Mouse (Mus musculus): ENCODE data around the gene Clec3b. TPM values are rescaled to one million over a fixed set of nuclear protein-coding genes. Genes with fewer than 3 reads are reported as not detected.

Gene Clec3b
- polyA plus RNA-seq, 1 experiment: not detected

DNA sequence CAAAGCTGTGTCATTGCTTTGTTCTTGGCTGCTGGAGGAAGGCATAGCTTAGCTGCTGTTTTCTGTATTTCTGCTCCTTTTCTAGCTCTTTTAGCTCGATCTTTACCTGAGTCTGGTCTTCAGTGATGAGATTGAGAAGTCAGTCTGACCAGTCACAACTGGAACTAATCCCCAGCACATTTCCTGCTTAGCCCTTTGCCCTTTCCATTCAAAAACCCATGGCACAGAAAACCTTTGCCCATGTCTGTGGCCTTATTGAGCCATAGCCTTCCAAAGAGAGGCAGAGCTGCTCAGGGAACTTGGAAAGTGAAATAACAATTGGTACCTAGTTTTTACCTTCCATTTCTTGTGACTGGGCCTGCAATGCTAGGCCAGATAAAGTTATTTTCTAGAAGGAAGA is 35.2 kb upstream of the Clec3b start:
- TF ChIP-seq CTCF (IDR thresholded peaks at IDR 0.05; ENCODE audit: insufficient read depth, low read depth, low read length): no peak
- no peak for TF ChIP-seq POLR2A (IDR thresholded peaks at IDR 0.05; ENCODE audit: insufficient read depth, low read depth, low read length)
- WGBS: 95% methylated on average over 1 of the region's 1 CpGs
- peaks cover 3% of the 10 kb centered on the region; the same call in 1 of the 2 replicates for H3K4me1 ChIP-seq (ENCODE audit: control insufficient read depth, insufficient read depth, low read length)
- no peak overlapping the region for H3K4me3 ChIP-seq (ENCODE audit: insufficient read depth, low read depth, low read length)
- no peak overlapping the region for H3K27ac ChIP-seq (ENCODE audit: insufficient read depth, low read depth, low read length)

DNA sequence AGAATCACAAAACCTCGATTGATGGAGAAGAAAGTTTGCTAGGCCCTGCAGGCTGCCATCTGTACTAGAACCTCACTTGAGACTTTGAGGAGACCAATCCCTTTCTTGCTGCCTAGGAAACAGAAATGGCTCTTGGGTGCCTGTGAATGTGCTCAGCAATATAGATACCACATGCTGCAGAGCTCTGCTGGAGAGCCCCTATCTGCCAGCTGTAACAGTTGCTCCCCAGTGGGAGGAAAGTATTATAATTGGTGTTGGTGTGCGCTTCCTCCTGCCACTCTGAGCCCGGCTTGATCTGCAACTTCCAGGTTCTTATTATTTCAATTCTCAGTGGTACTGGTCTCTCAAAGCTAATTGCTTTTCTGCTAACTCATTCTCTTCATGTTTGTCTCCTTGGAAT is 27.7 kb upstream of the Clec3b start:
- Histone ChIP-seq H3K27ac (ENCODE audit: insufficient read depth, low read depth, low read length) (no peak overlapping the region), H3K4me3 (ENCODE audit: insufficient read depth, low read depth, low read length) (no peak overlapping the region), H3K4me1 (ENCODE audit: control insufficient read depth, insufficient read depth, low read length) (no peaks in the 10 kb centered on the region)
- 69% methylated on average over 3 of the region's 3 CpGs for WGBS
- TF ChIP-seq POLR2A (IDR thresholded peaks at IDR 0.05; ENCODE audit: insufficient read depth, low read depth, low read length) (no peak), CTCF (IDR thresholded peaks at IDR 0.05; ENCODE audit: insufficient read depth, low read depth, low read length) (no peak)

DNA sequence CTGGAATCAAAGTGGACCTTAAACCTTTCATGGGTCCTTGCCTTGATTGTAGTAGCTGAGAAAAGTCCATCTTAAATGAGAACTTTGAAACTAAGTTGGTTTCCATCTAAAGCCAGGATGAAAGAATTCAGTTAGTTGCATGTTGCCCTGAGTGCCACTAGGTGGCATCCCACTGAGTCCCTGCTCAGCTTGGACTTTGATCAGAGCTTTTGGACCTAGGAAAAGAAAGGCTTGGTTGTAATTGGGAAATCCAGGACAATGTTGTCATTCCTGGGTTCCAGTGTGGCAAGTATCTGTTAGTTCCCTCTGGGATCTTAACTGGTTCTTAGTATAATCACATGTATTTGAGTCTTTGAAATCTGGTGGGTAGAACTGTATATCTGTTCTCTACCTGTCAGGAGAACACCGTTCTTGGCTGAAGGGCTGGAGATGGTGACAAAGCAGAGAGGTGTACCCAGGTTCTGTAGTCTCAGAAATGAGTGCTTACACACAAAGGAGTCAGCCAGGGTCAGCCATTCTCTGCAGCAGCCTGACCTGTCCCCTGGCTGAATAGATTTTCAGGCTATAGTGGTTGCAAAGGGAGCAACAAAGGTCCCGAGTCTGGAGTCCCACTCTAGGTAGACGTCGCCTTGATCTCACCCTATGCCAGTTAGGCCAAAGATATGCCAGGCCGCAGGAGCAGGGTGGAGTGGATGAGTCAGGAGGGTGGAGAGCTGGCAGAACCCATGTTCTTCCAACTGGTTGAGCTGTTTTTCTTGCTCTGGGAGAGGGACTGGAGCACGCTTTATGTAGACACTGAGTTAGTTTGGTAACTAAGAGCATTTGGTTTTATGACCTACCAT is 27.0 kb upstream of the Clec3b start:
- WGBS: 83% methylated on average over 6 of the region's 6 CpGs
- Histone ChIP-seq H3K4me1 (ENCODE audit: control insufficient read depth, insufficient read depth, low read length) (no peaks in the 10 kb centered on the region), H3K27ac (ENCODE audit: insufficient read depth, low read depth, low read length) (no peak overlapping the region), H3K4me3 (ENCODE audit: insufficient read depth, low read depth, low read length) (no peak overlapping the region)
- TF ChIP-seq POLR2A (IDR thresholded peaks at IDR 0.05; ENCODE audit: insufficient read depth, low read depth, low read length): no peak
- no peak for TF ChIP-seq CTCF (IDR thresholded peaks at IDR 0.05; ENCODE audit: insufficient read depth, low read depth, low read length)

DNA sequence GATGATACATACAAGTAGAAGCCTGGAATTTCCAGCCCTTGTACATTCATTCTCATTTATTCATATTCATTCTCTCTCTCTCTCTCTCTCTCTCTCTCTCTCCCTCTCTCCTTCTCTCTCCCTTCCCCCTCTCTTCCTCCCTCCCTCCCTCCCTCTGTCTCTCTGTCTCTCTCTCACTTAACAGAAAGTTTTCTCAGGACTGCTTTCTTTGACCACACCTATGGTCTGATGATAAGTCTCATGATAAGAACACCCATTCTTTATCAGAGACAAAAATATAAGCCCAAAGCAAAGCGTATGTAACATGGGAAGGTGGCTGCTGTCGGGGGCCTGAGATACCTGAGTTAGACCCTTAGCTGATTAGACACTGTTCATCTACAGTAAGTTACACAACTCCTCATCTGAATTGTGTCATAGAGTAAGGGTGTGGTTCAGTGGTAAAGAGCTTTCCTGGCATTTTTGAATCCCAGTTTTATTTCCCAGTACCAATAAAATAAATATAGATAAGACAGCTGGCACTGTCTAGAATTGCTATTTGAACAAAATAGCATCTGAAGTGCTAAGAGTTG is 26.2 kb upstream of the Clec3b start:
- 93% methylated on average over 2 of the region's 2 CpGs for WGBS
- Histone ChIP-seq H3K27ac (ENCODE audit: insufficient read depth, low read depth, low read length) (no peak overlapping the region), H3K4me3 (ENCODE audit: insufficient read depth, low read depth, low read length) (no peak overlapping the region), H3K4me1 (ENCODE audit: control insufficient read depth, insufficient read depth, low read length) (no peaks in the 10 kb centered on the region)
- TF ChIP-seq CTCF (IDR thresholded peaks at IDR 0.05; ENCODE audit: insufficient read depth, low read depth, low read length) (no peak), POLR2A (IDR thresholded peaks at IDR 0.05; ENCODE audit: insufficient read depth, low read depth, low read length) (no peak)

DNA sequence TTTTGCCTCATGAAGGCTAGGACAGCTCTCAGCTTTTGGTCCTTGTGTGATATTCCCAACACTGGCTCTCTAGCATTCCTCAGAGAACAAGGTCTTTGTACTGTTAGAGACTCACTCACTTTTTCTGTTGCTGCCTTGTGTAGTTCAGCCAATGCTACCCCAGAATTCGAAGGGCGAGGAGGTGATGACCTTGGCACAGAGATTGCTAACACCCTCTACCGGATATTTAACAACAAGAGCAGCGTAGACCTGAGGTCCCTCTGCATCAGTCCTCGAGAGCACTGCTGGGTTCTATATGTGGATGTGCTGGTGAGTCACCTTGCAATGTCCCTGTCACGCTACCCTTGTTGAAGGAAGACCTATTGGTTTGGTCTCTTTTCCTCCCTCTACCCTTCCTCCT is 23.1 kb upstream of the Clec3b start:
- no peak overlapping the region for H3K4me3 ChIP-seq (ENCODE audit: insufficient read depth, low read depth, low read length)
- TF ChIP-seq POLR2A (IDR thresholded peaks at IDR 0.05; ENCODE audit: insufficient read depth, low read depth, low read length) (no peak), CTCF (IDR thresholded peaks at IDR 0.05; ENCODE audit: insufficient read depth, low read depth, low read length) (no peak)
- WGBS: 90% methylated on average over 6 of the region's 6 CpGs
- H3K4me1 ChIP-seq (ENCODE audit: control insufficient read depth, insufficient read depth, low read length): no peaks in the 10 kb centered on the region
- no peak overlapping the region for H3K27ac ChIP-seq (ENCODE audit: insufficient read depth, low read depth, low read length)

DNA sequence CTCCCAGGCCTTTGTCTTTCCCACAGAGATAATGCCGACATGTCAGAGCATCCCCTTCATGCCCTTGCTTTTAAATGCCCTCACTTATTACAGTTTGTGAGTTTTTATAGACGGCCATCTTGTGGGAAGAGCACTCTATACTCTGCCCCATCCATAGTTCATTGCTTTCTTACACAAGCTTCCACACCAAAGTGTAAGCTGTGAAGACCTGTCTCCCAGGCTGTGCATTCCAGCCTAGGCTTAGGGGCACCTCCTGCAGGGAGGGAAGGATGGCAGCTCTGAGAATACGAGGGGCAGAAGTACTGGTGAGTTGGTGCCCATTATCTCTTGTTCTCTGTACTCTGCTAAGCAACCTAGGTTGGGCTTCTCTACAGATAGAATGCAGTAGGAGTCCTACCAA is 17.8 kb upstream of the Clec3b start:
- WGBS: 89% methylated on average over 3 of the region's 3 CpGs
- H3K27ac ChIP-seq (ENCODE audit: insufficient read depth, low read depth, low read length): no peak overlapping the region
- TF ChIP-seq CTCF (IDR thresholded peaks at IDR 0.05; ENCODE audit: insufficient read depth, low read depth, low read length) (no peak), POLR2A (IDR thresholded peaks at IDR 0.05; ENCODE audit: insufficient read depth, low read depth, low read length) (no peak)

DNA sequence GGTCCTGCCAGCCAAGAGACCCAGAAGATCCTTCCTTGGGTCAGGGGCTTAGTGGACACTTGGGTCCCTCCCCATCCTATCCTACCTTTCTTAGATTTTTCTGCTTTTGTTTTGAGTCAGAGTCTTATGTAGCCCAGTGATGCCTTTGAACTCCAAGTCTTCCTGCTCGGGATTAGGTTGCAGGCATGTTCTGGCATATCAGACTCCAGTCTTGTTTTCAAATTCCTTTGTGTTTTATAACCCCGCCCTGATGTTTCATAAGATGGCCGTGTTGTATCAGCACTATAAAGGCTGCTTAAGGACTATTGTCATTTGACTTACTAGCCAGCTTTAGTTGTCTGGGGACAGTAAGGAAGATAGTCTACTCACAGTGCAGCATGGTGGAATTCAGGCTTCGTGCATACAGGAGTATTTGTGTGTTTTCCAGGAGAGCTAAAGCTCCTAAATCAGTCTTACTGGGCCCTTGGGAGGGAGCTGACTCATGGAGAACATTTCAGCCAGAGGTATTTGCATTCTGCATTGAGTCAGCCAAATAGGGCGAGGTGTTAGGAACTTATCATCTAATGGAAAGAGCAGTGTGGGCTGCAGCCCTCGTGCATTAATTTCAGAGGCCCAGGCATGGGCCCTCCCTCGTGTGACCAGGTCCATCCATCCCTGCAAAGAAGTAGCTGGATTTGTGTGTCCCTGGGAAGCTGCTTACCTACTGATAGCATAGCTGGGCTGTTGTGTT is 13.6 kb upstream of the Clec3b start:
- WGBS: 68% methylated on average over 7 of the region's 7 CpGs
- TF ChIP-seq CTCF (IDR thresholded peaks at IDR 0.05; ENCODE audit: insufficient read depth, low read depth, low read length): no peak
- TF ChIP-seq POLR2A (IDR thresholded peaks at IDR 0.05; ENCODE audit: insufficient read depth, low read depth, low read length): no peak
- H3K4me3 ChIP-seq (ENCODE audit: insufficient read depth, low read depth, low read length): no peak overlapping the region

More for the DNA sequence above, 17.8 kb upstream of the Clec3b start:
- peaks cover 3% of the 10 kb centered on the region; the same call in 1 of the 2 replicates for H3K4me1 ChIP-seq (ENCODE audit: control insufficient read depth, insufficient read depth, low read length)
- no peak overlapping the region for H3K4me3 ChIP-seq (ENCODE audit: insufficient read depth, low read depth, low read length)

DNA sequence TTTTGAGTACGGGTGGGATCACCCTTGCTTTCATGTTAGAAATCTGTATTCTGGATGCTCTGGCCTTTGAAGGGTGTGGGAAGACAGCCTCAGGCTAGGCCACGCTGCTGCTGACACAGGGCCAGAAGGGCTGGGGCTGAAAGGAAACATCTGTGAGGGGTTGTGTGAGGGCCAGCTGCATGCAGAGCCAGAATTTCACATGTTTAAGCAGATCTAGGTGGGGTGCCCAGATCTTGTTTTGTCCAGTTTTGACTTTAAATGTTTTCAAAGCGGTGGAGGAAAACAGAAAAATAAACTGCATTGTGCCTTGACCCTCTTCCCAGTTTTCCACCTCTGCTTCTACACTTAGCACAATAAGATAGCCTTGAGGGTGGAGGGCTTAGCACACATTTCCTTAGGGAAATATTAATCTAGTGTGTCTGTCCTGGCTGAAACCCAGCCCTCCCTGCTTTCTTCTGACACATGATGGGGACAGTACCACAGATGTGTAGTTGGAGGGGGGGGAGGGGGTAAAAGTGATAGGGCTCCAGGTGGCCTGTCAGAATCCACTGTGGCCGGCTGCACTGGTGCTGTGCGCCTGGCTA is 11.8 kb upstream of the Clec3b start:
- Histone ChIP-seq H3K4me3 (ENCODE audit: insufficient read depth, low read depth, low read length) (no peak overlapping the region), H3K27ac (ENCODE audit: insufficient read depth, low read depth, low read length) (no peak overlapping the region), H3K4me1 (ENCODE audit: control insufficient read depth, insufficient read depth, low read length) (peaks cover 6% of the 10 kb centered on the region; the same call in 1 of the 2 replicates)
- TF ChIP-seq POLR2A (IDR thresholded peaks at IDR 0.05; ENCODE audit: insufficient read depth, low read depth, low read length) (no peak), CTCF (IDR thresholded peaks at IDR 0.05; ENCODE audit: insufficient read depth, low read depth, low read length) (no peak)
- WGBS: 66% methylated on average over 5 of the region's 5 CpGs

More for the DNA sequence above, 13.6 kb upstream of the Clec3b start:
- H3K4me1 ChIP-seq (ENCODE audit: control insufficient read depth, insufficient read depth, low read length): peaks cover 6% of the 10 kb centered on the region; the same call in 1 of the 2 replicates
- H3K27ac ChIP-seq (ENCODE audit: insufficient read depth, low read depth, low read length): no peak overlapping the region

All from olfactory bulb, adult 2 months (tissue).